Mouse (Mus musculus) C2C12 (cell line): ENCODE data around the gene Galt.
A peak's percentile ranks its signal among the peaks of the same experiment; 100 is the strongest.

Experiments
- CTCF ChIP-seq: IDR thresholded peaks from one replicate; pipeline ENCODE4 v1.5.1; 2011; ENCODE audit not compliant: control insufficient read depth, insufficient read depth, insufficient read length
- FOSL1 ChIP-seq: IDR thresholded peaks from one replicate; pipeline ENCODE4 v1.8.0; 2011; ENCODE audit warnings: mild to moderate bottlenecking, low read length; ENCODE audit not compliant: poor library complexity, insufficient read depth, severe bottlenecking
- MYOD1 ChIP-seq: IDR thresholded peaks from one replicate; pipeline ENCODE4 v1.6.1; 2011; ENCODE audit warnings: low read depth; ENCODE audit not compliant: control insufficient read depth, insufficient read length
- MYOG ChIP-seq: IDR thresholded peaks from one replicate; pipeline ENCODE4 v1.6.1; 2011; ENCODE audit not compliant: control insufficient read depth, insufficient read length; ENCODE audit errors: extremely low read depth
- USF1 ChIP-seq: IDR thresholded peaks from one replicate; pipeline ENCODE4 v1.6.1; 2011; ENCODE audit warnings: low read depth, mild to moderate bottlenecking, control low read depth, moderate library complexity

- no peak for TF ChIP-seq MYOD1
- no peak for TF ChIP-seq FOSL1
- peak; percentile 21 for TF ChIP-seq CTCF
- TF ChIP-seq MYOG: no peak
- peak; percentile 74 for TF ChIP-seq USF1
Observed at GRCm38 (mm10) chr4:41755338-41756305, 594 bp downstream of the Galt start, which contains the start of gene Sigmar1.
